Comparison of ENCODE assay signal across 8 mouse cellular contexts in the genomic region with DNA sequence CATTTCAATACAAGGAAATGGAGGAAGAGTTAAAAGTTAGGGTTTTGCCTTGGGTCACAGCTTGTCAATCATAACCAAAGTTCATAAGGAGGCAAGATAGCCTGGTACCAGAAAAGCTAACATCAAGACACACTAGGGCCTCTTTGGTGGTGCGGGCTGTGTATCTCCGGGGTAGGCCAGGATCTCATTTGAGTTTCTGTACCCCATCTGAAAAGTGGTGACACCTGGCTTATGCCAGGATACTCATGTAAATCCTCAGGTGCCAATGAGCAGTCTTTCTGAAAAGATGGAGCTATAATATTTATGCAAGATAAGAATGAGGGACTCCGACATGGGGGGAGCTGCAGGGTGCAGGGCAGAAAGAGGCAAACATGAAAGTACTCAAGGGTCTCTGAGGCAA. TPM values are rescaled to one million over a fixed set of nuclear protein-coding genes. Genes with fewer than 3 reads are reported as not detected.
A peak's percentile ranks its signal among the peaks of the same experiment; 100 is the strongest.
DNase-seq lines count a peak whose midpoint lies in the region; ATAC-seq and TF ChIP-seq lines count a peak whose summit lies in the region.

No protein-coding gene starts in this region.

- peak overlapping the region; percentile 55 for H3K4me3 ChIP-seq in lung, embryonic 15.5 days
- peak overlapping the region; percentile 51; the same call in 1 of the 2 replicates for H3K4me3 ChIP-seq in intestine, postnatal 0 days (ENCODE audit: low read depth, low read length)
- peak overlapping the region; percentile 59 for H3K4me3 ChIP-seq in neural tube, embryonic 15.5 days (replicated peaks)

- H3K9ac ChIP-seq in lung, embryonic 15.5 days: peak overlapping the region; percentile 48; the same call in 1 of the 2 replicates
- H3K9ac ChIP-seq in intestine, postnatal 0 days (ENCODE audit: low read depth, low read length): peak overlapping the region; percentile 65; the same call in 1 of the 2 replicates
- H3K9ac ChIP-seq in neural tube, embryonic 15.5 days (replicated peaks): peak overlapping the region; percentile 60

- 75% methylated on average over 3 of the region's 3 CpGs for WGBS in lung, embryonic 15.5 days
- WGBS in intestine, postnatal 0 days: 94% methylated on average over 3 of the region's 3 CpGs
- WGBS in neural tube, embryonic 15.5 days: 94% methylated on average over 3 of the region's 3 CpGs

- no peak for ATAC-seq in lung, embryonic 15.5 days (ENCODE audit: borderline replicate concordance, extremely low read depth, low FRiP score, low TSS enrichment)
- ATAC-seq in erythroblast, adult 5-6 weeks (replicated peaks; ENCODE audit: low FRiP score, poor library complexity, severe bottlenecking): peak; percentile 5
- ATAC-seq in intestine, postnatal 0 days: no peak
- ATAC-seq in neural tube, embryonic 15.5 days (ENCODE audit: low FRiP score): no peak

- TF ChIP-seq CTCF in intestine, postnatal 0 days (IDR thresholded peaks at IDR 0.05; ENCODE audit: low read depth): no peak

- H3K27ac ChIP-seq in lung, embryonic 15.5 days: peak overlapping the region; percentile 26; the same call in 1 of the 2 replicates
- H3K27ac ChIP-seq in intestine, postnatal 0 days (ENCODE audit: low read depth, low read length): peak overlapping the region; percentile 61; the same call in 1 of the 2 replicates
- peak overlapping the region; percentile 74 for H3K27ac ChIP-seq in neural tube, embryonic 15.5 days (replicated peaks)

- H3K9me3 ChIP-seq in lung, embryonic 15.5 days: no peaks in the 10 kb centered on the region
- no peaks in the 10 kb centered on the region for H3K9me3 ChIP-seq in intestine, postnatal 0 days (ENCODE audit: control insufficient read depth)
- H3K9me3 ChIP-seq in neural tube, embryonic 15.5 days (replicated peaks): no peaks in the 10 kb centered on the region

- H3K36me3 ChIP-seq in lung, embryonic 15.5 days: no peaks in the 10 kb centered on the region
- H3K36me3 ChIP-seq in intestine, postnatal 0 days (ENCODE audit: control insufficient read depth, insufficient read depth): no peaks in the 10 kb centered on the region
- H3K36me3 ChIP-seq in neural tube, embryonic 15.5 days: no peaks in the 10 kb centered on the region

- peaks cover 28% of the 10 kb centered on the region for H3K27me3 ChIP-seq in lung, embryonic 15.5 days
- peaks cover 8% of the 10 kb centered on the region for H3K27me3 ChIP-seq in intestine, postnatal 0 days (replicated peaks; ENCODE audit: control insufficient read depth, insufficient read depth, low read length)
- peaks cover 7% of the 10 kb centered on the region for H3K27me3 ChIP-seq in neural tube, embryonic 15.5 days (replicated peaks)

- no peak for DNase-seq in lung, postnatal 4 days
- DNase-seq in cerebellum, postnatal 10 days: no peak
- DNase-seq in frontal cortex, adult 2 months (ENCODE audit: extremely low spot score in 1 of 2, low spot score in 1 of 2): no peak
- DNase-seq in B cell, adult 2 months: no peak

- H3K4me1 ChIP-seq in lung, embryonic 15.5 days: peaks cover 26% of the 10 kb centered on the region
- peaks cover 4% of the 10 kb centered on the region; the same call in 1 of the 2 replicates for H3K4me1 ChIP-seq in intestine, postnatal 0 days (replicated peaks; ENCODE audit: control insufficient read depth, insufficient read depth, low read length)
- H3K4me1 ChIP-seq in neural tube, embryonic 15.5 days: peaks cover 33% of the 10 kb centered on the region

- peak overlapping the region; percentile 71 for H3K4me2 ChIP-seq in lung, embryonic 15.5 days
- peak overlapping the region; percentile 86 for H3K4me2 ChIP-seq in intestine, postnatal 0 days (replicated peaks; ENCODE audit: low read depth)
- H3K4me2 ChIP-seq in neural tube, embryonic 15.5 days: peak overlapping the region; percentile 91

RNA-seq across cellular contexts. Expression of a gene that starts 36.9 kb away (rescaled TPM):
- polyA plus RNA-seq in lung, embryonic 15.5 days (2015; fragmentation: Nextera tagmentation; extraction: Ambion mirVana): 30.0 and 38.5 TPM in 2 replicates
- 79.8 and 80.1 TPM in 2 replicates for total RNA-seq in erythroblast, adult 5-6 weeks (2015; ENCODE audit: low replicate concordance)
- 73.5 and 75.2 TPM in 2 replicates for total RNA-seq in erythroblast, adult 5-6 weeks (2017; ENCODE audit: low replicate concordance)
- 5.1 and 6.4 TPM in 2 replicates for polyA plus RNA-seq in intestine, postnatal 0 days (2015; fragmentation: Nextera tagmentation; extraction: Ambion mirVana)
- 4.8 and 44.4 TPM in 2 replicates for polyA plus RNA-seq in neural tube, embryonic 15.5 days (2015; fragmentation: Nextera tagmentation; extraction: Ambion mirVana)
- 7.1 and 7.4 TPM in 2 replicates for polyA plus RNA-seq in frontal cortex, adult 2 months (2012; rRNA removed)

RNA-seq across cellular contexts. Expression of a gene that starts 42.6 kb away (rescaled TPM):
- 2.4 and 2.8 TPM in 2 replicates for polyA plus RNA-seq in lung, embryonic 15.5 days (2015; fragmentation: Nextera tagmentation; extraction: Ambion mirVana)
- 2.1 and 6.9 TPM in 2 replicates for total RNA-seq in erythroblast, adult 5-6 weeks (2015; ENCODE audit: low replicate concordance)
- 4.5 and 6.4 TPM in 2 replicates for total RNA-seq in erythroblast, adult 5-6 weeks (2017; ENCODE audit: low replicate concordance)
- polyA plus RNA-seq in intestine, postnatal 0 days (2015; fragmentation: Nextera tagmentation; extraction: Ambion mirVana): 2.5 and 3.8 TPM in 2 replicates
- 4.1 and 4.6 TPM in 2 replicates for polyA plus RNA-seq in neural tube, embryonic 15.5 days (2015; fragmentation: Nextera tagmentation; extraction: Ambion mirVana)
- polyA plus RNA-seq in frontal cortex, adult 2 months (2012; rRNA removed): 58.6 TPM in 2 replicates

Comparison
In these comparisons a context has a peak if more than half of its experiments do, and no peak if none do; other contexts are left out.
1. RNA of a gene that starts 42.6 kb away (polyA plus RNA-seq): 58.6 TPM in frontal cortex, adult 2 months; 4.1 to 4.6 TPM in neural tube, embryonic 15.5 days, 2.4 to 2.8 TPM in lung, embryonic 15.5 days and 2.5 to 3.8 TPM in intestine, postnatal 0 days; every median in the first group is over 10 times any median in the second.
2. Peak in every context shown above with its lines, with median percentiles within 50 percentile points of each other: H3K27ac ChIP-seq, H3K4me2 ChIP-seq, H3K4me3 ChIP-seq and H3K9ac ChIP-seq.